Mouse (Mus musculus) kidney, adult 11 months (tissue): ENCODE results near the gene Crtac1.

ENCODE experiments used
- DNase-seq: peaks from one replicate; pipeline ENCODE4 v3.0.0; 2022

The Crtac1 gene

DNA sequence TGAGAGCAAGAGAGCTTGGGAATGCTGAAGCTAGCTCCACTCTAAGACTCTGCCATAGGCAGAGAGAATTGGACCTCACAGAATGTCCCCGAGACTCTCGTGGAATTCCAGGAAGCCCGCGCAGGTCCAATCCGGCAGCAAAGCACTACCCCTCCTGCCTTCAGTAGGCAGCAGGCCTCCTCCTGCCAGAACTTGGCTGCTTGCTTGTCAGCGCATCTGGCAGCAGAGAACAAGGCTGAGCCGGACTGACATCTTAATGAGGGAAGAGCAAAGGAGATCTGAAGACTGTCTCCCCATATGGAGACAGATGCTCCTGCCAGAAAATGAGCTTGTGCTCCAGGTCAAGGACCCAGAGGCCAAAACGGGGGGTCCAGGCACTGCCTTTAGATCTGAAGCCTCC is 16.5 kb downstream of the Crtac1 start:
- no peak for DNase-seq

DNA sequence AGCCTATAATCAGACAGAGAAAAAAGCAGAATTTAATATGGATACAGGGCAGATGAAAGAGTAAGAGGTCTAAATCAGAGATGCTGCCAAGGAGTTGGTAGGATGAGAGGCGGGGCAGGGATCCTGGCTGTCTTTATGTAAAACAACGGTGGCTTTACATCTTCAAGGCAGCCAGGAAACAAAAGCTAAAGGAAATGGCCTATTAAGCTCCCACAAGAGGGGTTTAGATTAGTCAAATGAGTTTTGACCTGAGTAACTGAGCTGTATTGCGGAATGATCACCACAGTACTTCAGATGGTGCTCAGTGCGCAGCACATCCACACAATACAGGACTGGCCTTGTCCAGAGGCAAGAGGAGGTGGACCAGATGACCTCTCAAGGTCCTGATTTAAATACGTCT is 21.7 kb downstream of the Crtac1 start:
- DNase-seq, result no peak

DNA sequence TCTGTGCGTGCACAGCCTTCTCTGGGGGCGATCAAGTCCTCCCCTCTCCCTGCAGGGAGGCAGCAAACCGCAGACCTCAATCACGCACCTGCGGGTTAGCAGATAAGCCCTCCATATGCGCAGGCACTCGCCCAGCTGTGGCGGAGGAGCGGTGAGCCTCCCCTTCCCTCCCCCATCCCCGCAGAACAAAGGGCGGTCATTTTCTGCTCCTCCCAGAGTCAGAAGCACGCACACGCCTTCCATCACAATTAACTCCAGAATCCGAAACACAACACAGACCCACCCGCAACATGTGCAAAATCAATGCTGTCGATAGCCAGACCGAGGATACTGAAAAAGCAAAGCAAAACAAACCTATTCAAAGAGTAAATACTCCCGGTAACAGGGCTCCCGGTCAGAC is 22.4 kb downstream of the Crtac1 start:
- DNase-seq, result no peak

DNA sequence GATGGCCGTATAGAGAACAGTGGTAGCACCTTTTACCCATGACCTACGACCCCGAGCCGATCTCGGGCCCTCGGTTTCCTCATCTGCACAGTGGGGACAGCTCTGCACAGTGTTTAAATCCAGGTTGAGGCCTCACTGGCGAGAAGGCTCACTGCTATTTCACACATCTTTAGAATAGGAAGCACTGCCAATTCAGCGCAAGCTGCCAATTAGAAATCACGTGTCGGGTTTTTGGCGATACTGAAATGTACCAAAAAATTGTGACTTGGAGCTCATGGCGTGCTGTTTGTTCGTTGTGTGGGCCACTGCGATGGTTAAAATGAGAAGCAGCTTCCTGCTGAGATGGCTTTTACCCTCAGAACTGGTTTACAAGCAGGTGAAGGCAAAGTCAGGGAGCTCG is 27.2 kb downstream of the Crtac1 start:
- no peak for DNase-seq

DNA sequence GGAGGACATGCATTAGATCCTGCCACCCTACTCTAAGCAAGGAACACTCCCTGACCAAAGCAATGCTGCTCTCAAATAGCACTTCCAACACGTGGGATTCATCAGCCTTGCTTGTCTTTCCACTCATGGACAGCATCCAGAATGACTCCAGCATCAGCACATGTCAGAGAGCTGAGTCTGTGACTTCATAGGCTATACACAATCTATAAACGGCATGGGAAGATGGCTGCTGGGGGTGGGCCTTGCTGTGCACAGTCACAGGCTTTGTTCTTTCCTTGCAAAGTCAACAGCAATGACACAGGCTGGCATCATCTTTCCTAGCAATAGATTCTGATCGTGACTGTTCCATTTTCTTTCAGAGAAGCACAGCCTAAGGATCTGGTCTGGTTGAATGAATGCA is 31.6 kb downstream of the Crtac1 start:
- DNase-seq, result no peak

DNA sequence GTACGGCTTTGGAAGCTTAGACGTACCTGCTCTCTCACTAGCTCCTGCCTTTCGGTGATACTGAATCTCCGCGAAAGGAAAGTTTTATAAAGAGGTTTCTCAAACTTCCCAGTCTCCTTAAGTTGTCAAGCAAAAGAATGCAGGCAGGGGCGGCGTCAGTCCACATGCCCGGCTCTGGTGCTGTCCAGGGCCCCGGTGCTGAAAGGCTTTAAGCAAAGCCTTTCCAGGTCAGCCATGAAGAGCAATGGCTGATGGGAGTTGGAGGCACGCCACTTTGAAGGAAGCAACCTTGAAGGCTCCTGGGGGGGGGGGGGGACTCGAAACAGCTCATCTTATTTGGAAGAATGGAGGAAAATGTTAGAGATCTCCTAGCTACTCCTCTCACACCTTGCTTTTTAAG is 34.3 kb downstream of the Crtac1 start:
- no peak for DNase-seq

DNA sequence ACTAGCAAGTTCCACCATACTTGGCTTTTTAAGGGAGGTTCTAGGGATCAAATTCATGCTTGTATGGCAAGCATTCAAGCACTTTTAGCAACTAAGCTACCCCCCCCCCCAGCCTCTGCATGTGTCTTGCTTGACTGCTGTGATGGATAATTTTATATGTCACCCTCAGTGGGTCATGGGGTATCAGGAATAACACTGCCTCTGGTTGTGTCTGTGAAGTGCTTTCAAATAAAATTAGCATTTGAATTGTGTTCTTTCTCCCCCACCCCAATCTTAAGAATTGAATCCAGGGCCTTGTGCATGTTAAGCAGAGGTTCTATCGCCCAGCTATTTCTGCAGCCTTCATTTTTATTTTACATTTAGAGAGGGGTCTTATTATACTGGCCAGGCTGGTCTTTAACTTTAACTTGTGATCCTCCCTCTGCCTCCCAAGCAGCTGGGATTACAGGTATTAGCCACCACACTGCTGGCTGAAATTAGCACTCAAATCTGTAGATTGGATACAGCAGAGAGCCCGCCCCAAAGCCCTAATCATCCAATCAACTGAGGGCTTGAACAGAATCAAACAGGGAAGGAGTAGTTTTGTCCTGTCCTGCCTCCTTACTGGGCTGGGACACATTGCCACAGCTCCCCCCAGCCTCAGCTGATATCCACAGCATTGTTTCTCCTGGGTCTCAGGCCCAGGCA is 36.6 kb downstream of the Crtac1 start:
- DNase-seq, result no peak

DNA sequence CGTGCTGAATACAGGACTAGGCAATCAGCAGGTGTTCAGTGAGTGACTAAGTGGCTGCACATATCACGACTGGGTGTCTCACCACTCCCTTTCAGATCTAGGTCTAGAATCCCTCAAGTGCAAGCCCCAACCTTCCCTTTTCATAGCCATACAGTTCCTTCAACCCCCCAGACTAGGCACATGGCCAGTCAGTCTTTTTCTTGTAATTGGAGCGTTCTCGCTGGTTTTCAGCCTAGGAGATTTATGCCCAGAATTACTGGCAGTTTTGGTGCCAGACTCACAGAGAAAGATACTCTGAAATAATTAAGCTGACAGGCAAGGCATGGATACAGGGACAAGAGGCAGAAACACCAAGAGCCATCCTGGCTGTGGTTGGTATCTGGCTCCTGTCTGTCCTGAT is 37.7 kb downstream of the Crtac1 start:
- DNase-seq, result no peak

DNA sequence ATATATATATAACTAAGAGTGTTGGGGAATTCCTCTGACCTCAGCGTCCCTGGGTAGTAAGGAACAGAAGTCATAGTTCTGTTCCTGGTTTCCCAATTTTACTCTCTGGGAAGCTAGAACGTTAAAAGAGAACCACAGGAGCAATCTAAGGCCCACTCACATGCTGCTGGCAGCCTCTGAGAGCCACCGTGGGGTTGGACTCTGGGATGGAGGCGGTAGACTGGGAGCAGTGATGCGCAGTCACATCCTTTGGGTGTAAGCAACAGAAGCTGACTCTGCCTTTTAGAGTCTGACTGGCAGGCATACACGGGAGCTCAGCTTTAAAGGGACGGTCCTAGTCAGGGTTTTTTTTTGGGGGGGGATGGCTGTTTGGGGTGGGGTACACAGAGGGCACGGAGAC is 39.5 kb downstream of the Crtac1 start:
- no peak for DNase-seq

DNA sequence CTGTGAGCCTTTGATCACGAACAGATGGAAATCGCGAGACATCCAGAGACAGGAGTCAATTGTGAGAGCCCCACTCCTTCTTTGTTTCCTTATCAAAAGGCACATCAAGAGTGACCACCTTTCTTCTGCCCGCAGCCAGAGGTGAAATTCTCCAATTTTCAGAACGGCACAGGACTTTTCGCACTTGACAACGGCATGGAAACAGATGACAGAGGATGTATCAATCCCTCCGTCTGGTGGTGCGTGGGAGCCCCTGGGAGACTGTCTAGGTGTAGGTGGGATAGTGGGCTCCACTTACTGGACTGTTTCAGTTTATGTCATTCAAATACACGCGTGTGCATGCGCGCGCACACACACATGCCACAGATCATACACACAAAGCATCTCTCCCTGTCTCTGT is 42.0 kb downstream of the Crtac1 start:
- DNase-seq, result no peak

DNA sequence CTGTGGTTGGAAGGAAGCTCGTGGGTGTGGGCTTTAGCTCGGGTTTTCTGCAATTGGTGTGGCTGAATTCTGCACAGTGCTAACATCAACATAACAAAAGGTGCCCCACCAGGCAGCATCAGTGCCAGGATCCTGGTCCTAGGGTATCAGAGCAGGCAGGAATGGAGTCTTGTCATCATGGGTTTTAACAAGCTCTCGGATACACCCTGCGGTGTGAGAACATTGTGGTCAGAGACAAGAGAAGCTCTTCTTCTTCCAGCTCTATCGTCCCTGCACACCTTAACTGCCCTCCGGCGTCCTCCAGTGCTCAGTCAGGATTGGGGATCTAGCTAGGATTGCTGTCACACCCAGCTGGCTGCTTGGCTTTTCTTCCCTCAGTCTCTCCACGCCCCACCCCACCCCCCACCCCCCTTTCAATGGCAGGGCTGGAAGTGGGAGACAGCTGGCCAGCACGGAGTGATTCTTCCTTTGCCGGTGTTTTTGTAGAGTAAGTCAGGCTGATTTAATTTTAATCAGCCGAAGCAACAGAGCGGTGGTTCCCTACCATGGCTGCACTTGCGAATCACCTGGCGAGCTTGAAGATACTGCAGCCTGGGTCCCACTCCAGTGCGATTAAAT is 46.5 kb downstream of the Crtac1 start:
- no peak for DNase-seq

DNA sequence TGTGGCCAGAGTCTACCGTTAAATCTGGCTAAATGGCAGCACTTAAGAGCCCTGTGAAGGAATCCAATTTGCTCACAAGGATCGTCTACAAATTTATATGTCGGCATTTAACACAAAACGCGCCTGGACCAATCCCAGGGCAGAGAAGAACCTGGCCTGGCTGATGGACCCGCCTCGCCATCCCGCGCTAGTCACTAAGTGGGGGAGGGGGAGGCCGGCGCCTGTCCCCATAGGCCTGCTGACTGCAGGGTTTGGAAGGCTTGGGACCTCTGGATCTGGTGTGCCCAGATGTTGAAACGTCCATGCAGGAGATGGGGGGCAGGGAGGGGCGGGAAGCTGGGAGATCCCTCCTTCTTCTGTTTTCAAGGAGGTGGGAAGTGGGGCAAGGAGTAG is 50.6 kb downstream of the Crtac1 start:
- DNase-seq, result no peak

DNA sequence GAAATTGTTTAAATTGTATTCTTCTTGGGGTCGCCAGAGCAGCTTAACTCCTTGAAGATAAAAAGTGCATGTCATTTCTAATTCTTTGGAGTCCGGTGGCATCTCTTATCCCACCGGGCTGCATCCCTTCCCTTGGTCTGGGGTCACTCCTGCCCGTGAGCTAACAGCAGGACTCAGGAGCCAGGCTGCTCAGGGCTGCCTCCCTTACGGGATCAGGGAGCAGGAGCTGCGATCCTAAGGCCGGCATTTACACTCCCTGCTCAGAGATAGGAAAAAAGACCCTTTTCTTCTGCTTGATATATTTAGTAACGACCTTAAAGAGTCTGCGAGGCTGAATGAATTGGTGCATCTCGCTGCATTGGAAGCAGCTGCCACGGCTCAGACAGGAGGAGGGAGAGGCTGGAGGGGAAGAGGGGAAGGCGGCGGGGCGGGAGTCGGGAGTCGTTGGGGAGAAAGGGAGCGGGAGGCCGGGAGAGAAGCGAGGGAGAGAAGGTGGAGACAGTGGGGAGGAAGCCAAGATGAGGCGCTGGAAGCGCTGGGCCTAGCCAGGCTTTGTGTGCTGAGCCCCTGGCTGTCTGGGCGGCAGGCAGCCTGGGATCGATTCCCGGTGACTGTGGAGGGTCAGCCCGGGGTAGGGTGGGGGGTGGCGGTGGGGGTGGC is 51.1 kb downstream of the Crtac1 start:
- DNase-seq, result no peak

DNA sequence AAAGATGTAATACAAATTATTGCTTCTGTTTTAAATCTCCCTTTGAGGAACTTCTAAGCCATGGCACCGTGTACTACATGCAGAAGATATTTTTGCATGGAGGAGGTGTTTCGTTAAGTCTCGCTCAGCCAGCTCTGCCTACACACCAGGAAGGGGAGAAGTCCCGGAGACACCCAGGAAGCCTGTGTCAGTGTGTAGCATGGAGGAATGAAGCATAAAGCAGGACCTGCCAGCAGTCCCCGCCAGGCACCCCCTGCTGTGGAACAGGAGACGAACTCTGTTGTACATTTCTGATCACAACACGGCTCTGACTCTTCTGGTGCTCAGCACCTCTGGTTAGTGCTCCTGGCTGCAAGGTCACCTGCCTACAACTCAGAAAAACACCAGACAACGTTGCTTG is 51.8 kb downstream of the Crtac1 start:
- DNase-seq, result no peak

DNA sequence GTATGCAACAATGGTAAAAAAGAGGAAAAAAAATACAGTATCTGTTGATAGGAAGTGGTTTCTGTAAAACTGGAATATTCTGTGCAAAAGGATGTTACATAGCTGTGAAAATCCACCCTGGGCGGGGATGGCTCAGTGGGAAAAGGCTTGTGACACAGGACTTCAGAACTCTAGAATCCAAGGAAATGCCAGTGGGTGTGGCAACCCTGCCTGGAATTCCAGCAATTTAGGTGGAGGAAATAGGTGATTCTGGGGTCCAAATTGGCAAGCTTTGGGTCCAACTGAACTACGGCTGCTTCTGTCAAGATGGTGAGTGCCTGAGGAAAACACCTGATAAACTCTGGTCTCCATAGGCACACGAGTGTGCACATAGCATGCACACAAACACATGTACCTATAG is 54.4 kb downstream of the Crtac1 start:
- no peak for DNase-seq

DNA sequence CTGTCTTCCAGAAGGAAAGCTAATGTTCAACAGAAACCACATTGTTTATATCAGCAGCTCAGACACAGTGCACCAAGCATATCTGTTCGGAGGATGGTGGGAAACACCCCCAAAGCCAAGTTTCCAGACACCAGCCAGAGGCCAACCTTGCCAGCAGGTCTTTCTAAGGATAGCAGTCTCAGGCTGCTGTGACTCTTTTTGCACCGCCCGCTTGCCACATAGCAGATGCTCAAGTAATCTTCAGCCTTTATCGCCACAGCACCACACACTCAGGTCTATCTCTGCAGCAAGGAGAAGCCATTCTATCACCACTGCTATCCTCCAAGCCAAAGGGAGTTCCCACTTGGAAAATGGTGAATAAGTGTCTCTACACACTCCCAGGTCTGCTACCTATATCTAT is 68.0 kb downstream of the Crtac1 start:
- DNase-seq, result no peak

DNA sequence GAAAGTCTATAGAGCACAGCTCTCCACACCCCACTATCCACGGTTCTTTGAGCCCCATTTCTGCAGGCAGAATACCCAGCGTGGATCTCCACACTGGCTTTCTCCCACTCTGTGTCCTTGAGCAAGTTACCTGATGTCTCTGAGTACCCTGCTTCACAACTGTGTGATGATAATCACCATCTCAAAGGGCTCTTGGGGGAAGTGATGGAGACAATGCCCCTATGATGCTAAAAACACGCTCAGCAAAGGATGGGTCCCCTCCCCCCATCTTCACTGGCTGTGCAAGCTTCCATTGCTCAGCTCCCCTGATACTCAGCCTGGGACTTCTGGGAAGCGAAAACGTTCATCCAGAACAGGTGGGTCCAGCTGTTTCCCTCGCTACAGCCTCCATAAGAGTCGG is 73.2 kb downstream of the Crtac1 start:
- DNase-seq, result no peak

DNA sequence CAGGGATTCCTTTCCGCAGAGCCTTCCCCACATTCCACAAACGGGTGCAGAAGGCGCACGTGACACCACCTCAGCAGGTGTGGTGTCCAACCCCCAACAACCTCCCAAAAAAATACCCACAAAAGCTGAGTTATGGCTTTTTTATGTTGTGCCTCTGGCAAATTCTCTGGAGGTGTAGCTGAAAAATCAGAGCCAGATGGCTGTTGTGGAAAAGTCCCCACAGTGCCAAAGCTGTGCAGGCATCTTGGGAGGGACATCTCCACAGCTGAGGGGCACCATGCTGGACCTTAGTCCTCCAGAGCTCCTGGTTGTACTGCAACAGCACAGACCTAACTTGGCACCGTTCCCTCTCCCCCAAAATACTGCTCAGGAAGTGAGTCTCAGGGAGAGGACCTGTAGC is 74.7 kb downstream of the Crtac1 start:
- DNase-seq, result no peak

DNA sequence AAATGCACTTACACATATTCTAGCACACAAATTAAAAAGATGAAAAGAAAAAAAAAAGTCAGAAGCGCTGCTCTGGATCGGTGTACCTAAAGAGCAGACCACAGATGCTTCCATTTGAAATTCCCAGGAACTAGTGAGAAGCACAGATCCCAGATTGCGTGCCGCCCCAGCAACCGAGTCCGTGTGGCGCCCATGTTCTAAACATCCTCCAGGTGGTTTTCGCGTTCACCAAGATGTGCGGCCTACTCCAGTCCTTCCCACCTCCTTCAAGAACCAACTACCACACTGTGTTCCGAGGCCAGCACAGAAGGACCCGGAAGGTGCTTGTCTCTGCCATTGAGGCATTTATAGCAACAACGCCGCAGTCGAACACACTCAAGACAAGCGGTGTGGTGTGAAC is 76.1 kb downstream of the Crtac1 start:
- no peak for DNase-seq

DNA sequence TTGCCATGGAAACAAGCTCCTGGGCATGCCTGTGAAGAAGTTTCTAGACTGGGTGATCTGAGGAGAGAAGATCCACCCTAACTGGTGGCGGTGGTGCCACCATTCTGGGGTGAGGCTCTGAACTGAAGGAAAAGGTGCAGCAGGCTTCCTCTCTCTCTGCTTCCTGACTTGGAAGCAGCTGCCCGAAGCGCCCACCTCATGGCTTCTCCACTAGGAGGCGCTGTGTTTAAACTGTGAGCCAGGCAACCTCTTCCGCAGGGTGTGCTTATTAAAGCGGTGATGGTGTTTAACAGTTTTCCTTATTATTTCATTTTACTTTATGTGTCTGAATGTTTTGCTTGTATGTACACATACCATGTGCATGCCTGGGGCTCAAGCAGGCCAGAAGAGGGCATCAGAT is 90.4 kb downstream of the Crtac1 start:
- DNase-seq, result no peak

DNA sequence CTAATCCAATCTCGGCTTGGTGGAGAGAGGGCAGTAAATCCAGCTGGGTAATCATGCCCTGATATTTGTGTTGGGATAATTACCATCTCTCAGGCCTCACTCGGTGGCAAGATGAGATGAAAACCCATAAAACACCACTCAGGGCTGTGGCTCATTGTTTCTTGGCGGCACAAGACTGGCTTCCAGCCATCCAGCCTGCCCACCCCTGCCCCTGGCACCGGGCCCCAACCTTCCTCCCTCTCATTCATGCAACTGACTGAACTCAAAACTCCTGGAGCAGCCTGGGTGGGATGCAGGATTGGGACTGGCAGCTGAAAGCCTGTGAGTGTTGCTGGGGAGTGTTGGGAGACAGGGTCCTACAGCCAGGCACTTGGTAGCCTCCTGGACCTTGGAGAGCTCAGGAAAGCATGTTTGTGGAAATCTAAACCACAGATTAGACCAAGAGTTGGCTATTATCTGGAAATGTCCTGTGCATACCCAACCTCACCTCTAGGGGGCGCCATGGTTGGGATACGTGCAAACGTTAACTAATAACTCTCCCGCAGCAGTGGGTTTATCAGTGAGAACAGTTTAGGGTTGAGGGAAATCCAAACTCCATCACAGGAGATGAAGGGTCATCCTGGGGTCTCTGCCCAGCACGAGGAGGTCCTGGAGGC is 99.4 kb downstream of the Crtac1 start:
- DNase-seq, result no peak

DNA sequence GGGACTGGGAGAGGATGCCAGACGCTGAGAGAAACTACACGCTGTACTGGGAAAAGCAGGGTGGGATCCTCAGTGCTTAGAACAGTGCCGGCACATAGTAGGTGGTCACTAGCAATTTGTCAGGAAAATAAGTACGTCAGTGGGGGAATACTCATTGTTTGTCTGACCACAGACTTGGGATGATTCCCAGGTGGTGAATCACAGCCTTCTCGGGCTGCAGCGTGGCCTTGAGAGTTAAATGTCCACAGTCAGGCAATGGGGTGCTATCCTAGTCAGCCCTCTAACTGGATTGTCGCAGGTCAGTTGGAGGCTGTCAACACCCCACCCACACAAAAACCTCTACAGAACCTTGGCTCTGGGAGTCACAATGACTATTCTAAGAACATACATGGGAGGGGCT is 100.1 kb downstream of the Crtac1 start:
- no peak for DNase-seq

DNA sequence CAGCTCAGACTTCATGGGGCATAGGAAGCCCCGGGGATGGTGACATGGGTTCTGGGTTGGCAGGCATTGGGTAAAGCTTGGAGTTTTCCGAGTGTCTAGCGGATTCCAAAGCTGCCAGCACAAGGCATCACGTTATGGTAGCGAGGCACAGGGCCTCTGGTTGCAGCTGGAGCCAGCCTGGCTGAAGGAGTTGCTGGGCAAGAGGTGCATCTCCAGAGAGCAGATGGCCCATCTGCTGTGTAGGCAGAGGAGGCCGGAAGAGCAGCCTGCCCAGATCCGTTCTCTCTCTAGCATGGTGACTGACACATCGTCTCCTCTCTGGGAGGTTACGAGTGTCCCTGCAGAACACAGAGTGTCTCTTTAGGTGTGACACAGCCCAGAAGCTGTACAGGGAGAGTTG is 103.4 kb downstream of the Crtac1 start:
- DNase-seq, result no peak

DNA sequence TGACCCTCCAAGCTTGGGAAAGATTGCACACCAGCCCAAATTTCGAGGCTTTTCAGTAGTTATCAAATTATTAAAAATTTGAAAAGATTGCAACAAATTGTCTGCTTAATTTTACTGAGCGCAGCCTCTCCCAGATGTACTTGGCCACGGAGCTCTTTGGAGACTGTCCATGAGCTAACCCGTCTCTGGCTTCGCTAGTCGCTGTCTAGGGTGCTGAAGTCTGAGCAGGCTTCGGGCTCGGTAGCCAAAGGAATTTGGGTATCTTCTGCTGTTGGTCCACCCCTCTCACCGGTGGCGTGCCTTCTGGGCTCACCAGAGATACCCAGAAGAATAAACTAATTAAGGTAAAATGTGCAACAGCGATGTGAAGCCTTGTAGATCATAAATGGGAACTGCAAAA is 105.7 kb downstream of the Crtac1 start:
- peak; percentile 34 for DNase-seq
